Mouse (Mus musculus) granulocyte monocyte progenitor cell, adult 5-6 weeks (primary cell): ENCODE results near the gene Sox1. TPM values are rescaled to one million over a fixed set of nuclear protein-coding genes. Genes with fewer than 3 reads are reported as not detected.

Experiments used
- ATAC-seq: replicated peaks from 2 replicates; pipeline ENCODE4 v1.8.0; 2016; ENCODE audit warnings: mild to moderate bottlenecking, moderate TSS enrichment, inconsistent platforms; ENCODE audit not compliant: poor library complexity, severe bottlenecking
- total RNA-seq, 2 experiments: library from RNA; stranded (forward) in 1 of 2; stranded (reverse) in 1 of 2; fragments of 200-712, 200-1000 nt in 1 of 2; fragments of >200 nt in 1 of 2; fragmentation: Nextera tagmentation in 1 of 2; gene quantifications; 2 replicates each; pipeline ENCODE4 v1.2.3; 2014 to 2017

Gene Sox1
- total RNA-seq (2014; fragmentation: Nextera tagmentation), result not detected in 2 replicates
- not detected in 2 replicates for total RNA-seq (2017)

DNA sequence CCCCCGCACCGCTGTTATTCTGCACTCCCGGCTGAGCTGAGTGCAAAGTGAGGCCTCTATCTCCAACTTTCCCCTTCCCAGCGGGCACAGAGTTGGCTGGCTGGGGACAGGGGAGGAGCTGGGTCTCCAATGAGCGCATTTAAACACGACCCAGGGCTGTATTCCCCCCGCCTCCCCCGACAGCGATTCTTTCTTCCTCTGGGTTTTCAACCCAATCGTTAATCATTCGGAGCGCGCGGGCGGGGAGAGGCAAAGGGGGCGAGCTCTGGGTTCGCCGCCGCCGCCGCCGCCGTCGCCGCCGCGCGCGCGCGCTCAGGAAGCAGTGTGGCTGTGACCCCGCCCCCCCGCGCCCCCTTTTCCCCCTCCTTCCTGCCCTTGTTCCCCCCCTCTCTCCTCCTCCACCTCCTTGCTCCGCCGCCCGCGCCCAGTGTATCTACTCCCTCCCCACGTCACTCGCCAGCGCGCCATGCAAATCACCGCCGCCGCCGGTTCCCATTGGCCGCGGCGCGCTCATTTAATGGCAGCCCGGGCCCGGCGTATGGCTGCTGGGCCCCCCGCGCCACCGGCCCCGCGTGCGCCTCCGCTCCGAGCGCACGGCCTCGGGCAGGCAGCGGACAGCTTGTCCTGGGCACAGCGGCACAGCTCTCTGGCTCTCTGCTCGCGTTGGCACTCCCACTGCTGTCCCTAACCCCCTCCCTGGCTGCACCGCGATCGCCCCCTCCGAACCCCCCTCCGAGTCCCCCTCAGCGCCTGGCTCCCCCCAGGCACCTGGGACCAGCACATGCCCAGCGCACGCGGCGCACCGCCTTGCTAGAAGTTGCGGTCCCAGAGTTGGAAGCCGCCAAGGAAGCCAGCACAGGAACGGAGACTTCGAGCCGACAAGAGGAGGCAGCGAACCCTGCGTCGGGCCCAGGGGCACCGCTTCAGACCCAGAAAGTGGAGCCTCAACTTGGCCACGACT is at the start of gene Sox1:
TSS of gene Sox1 (plus strand) at position 225 of the 961 bp plus-strand sequence.
- ATAC-seq, result peak; percentile 57

DNA sequence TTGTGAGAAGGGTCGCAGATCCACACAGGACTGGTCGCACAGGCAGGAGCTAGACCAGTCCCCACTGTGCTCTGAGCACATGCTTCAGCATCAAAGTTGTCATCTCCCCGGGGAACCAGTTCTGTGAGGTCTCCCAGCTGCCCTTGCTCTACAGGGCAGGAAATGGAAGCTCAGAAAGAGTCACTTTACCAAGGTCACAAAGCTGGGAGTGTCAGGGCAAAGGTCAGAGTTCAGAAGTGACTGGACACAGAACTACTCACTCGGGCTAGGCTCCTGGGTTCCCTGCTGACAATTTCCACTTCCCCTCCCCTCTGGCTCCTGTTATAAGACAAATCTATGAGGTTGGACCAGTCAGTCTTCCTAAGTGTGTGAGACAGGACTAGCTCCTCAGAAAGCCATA is 49.2 kb upstream of the Sox1 start:
- no peak for ATAC-seq

DNA sequence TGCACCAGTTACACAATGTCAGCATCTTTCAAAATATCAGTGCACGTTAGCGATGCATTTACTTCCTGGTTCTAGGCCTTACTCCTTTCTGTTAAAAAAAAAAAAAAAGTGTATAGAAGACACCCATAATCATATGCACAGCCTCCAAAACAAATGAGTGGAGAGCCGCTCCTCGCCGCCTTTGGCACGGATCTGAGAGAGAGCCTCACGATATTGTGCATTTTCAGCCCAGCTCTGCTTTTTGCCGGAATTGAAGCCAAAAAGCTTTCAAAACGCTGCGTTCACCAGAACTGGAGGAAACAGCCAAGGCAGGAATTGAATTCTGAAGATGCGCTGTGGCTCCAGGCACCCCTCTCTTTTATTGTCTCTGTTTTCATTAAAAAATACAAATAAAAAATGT is 48.2 kb upstream of the Sox1 start:
- no peak for ATAC-seq

DNA sequence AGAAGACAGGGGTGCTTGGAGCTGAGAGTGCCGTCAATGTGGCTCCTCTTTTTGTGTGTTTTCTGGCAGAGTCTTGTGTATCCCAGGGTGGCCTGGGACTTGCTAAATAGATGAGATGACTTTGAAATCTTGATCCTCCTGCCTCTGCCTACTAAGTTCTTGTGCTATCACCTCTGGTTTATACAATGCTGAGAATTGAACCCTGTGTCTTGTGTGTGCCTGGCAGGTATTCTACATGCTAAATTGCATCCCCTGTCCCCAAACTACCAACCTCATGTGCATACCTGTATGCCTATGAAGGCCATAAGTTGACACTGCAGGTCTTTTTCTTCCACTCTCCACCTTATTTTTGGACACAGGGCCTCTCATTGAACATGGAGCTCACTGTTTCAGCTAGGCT is 46.8 kb upstream of the Sox1 start:
- no peak for ATAC-seq

DNA sequence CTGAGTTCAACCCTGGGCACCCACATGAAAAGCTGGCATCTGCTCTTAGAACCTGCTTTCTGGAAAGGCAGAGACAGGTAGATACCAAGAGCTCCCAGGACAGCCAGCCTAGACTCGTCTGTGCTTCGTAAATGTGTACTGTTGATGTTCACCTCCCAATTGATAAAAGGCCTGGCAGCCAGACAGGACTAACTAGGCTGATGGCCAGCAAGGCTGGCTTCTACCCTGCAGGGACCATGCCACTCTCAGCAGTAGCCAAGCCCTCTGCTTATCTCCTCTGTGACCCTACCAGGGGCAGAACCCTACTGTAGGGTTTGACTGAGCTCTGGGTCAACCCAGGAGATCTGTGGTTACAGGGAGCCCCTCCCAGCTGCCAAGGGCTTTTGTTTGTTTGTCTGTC is 45.5 kb upstream of the Sox1 start:
- no peak for ATAC-seq

DNA sequence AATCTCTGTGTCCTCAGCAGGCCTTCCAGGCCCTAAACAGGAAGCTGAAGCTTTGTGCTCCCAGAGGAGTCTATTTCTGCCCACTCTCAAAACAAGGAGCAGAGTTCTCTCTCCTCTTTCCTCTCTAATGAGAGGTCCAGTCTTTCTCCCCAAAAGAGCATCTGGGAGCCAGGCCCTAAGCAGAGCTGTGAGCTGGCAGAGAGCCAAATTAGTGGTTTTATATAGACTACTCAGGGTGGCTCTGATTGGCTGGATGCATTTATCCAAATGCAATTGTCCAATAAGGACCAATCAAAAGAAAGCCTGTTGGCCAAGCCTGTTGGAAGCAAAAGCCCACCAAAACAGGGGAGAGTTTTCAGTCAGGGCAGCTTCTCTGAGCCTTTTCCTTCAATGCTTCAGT is 44.0 kb upstream of the Sox1 start:
- no peak for ATAC-seq

DNA sequence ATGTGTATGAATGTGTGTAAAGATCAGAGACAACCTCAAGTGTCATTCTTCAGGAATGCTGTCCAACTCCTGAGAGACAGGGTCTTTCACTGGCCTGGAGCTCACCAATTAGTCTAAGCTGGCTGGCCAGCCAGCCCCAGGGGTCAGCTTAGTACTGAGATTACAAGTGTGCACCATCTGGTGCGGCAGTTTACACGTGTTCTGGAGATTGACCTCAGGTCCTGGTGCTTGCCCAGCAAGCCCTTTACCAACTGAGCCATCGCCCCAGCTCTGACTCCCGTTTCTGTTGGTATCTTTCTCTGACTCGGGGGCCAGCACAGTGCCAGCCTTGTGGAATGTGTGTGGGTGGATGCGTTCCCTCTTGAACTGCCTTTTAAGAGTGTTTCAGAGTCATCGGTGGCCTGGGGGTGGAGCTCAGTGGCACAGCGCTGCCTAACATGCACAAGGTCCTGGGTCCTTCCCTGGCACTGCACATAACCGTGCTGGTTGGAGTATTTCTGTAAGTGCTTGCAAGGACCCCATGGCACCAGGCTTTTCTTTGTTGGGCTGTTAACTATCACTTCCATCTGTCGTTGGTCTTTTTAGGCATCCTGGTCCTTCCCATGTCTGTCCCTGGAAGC is 40.6 kb upstream of the Sox1 start:
- no peak for ATAC-seq

DNA sequence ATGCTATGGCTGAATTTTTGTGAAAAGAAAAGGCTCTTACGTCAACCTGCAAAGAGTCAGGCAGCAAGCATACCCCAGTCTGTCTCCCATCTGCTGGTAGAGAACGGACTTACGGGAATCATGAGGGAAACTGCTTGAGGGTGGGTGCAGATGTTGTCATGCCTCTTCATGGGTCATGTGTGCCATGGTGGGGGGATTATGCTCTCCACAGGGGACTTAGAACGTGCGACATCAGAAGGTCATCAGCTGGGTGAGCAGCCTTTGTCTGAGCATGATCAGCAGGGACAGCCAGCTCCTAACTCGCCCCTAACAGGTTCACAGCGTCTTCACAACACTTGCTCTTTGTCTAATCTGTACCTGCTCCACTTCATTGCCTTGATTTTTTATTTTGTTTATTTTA is 26.9 kb upstream of the Sox1 start:
- no peak for ATAC-seq

DNA sequence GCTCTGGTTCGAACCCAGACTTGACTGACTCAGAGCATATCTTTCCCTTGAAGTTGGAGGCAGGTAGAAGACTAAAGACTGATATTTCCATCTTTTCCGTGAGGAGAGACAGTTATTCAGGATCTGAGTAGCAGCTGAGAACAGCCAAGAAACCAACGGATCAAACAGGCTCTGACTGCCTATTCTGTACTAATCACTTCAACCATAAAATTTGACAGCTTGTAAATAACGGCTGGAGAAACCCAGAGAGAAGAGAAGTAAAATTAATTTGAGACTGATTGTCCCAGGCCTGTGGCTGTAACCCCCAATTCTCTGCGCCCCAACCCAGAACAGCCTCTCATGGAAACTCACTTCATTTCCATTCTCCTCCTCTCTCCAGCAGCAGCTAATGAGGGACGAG is 26.2 kb upstream of the Sox1 start:
- ATAC-seq, result no peak

DNA sequence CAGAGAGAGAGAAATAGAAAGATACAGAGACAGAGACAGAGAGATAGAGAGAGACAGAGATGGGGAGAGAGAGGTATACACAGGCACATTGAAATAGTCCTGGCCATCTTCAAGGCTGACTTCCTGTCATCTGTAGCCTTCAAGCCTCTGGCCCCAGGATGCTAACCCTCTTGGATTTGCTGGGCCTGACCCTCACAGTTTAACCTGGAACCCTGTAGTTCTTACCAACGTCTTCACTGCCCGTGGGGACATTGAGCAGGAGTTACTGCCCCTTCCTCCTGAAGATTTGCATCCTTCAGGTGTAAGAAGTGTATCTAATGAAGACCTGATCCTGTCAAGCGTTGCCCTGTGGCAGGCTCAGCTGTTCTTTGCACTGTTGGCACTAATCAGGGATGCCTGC is 14.0 kb upstream of the Sox1 start:
- no peak for ATAC-seq

DNA sequence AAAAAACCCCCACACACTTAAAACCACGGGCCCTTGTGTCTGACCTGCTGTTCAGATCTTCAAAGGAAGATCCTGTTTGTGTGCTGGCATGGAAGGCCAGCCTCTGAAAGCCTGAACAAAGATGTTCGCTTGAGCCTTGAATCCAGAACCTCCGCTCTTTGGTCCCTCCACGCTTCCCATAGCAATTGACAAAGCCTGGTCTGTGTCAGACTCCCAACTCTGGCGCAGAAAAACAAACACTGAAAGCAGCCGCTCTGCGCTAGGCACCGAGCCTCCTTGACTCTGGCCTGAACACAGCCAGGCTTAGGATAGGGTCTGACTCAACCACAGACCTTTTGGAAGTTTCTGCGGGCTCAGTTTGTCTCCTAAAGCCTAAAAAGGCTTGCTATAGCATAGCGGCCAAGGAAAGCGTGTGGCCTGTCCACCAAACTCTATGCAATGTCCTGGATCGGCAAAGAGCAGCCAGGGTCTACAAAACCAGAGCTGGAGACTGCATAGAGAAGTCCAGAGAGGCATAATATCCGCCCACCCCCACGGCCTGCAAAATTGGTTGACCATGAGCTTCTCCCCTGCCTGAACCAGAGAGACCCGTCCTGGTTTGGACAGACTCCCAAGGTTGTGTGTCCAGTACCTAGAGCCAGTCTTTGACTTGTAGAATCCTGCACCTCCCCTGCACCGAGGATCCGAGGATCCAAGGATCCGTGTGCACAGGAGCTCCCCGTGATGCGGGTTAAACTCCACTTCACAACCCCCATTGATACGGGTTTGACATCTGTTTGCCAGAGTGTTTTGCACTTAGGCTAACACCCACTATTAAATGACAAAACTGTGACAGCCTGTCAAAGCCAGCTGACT is 12.2 kb upstream of the Sox1 start:
- no peak for ATAC-seq

DNA sequence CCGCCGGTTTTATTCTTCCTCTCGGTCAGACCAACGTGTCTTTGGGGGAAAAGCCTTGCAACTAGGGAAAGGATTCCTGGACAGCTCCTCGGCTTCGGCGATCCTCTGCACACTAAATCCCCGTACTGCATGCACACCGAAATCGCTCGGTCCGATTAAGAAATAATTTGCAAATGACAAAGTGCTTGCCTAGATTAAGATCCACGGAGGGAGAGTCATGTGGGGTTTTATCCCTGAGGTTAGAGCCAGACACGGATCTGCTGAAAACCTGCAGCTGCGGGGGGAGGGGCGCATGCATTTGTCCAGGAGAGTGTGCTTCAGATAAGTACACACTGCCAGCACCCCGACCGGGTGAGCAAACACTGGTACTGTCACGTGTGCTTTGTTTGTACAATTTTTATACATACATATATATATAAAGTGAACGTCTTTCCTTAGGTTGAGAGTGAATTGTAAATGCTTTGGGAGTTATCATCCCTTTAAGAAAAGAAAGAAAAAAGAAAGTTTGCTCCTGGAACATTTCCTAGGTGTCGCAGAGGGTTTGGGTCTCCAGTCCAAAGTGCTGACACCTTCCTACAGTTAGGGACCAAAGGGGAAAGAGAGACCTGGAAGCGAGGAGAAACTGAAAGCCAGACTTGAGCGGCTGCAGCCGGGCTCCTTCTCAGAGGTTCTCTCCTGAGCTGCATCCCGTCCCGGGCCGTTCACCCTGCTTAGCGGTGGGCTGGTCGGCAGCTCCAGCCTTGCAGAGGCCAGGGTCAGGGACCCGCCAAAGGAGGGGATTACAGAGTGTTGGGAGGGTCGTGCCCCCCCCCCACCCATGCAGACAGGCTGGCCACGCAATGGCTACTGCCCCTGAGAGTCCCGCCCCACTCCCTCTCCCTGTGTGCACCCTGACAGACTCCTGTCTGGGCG is 10.9 kb upstream of the Sox1 start:
- no peak for ATAC-seq

DNA sequence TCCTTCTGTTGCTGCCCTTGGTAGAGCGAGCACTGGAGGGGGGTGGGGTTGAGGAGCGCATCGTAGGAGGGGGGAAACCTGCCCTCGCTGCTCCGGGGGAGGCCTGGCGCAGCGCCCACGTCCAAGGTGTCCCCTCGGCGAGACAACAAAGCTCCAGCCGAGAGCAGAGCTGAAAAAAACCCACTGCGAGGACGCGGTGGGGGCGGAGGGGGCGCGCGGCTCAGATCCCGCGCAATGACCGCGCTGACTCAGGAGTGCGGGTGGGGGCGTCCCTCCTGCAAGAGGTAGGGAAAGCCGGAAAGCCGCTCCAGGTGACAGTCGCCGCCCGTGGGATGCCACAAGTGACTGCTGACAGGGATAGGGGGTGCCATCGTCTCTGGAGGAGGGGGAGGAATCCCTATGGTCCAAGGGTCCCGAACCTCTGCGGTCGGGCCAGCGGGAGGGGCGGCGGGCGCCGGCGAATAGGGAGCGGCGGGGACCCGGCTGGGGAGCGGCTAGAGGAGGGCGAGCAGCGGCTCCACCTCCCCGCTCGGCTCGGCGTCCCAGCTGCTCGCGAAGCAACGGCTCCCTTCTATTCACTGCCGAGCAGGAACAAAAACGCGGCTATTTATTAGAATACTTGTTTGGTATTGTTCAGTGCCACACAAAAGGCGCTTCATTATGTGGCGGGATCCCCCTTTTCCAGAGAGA is 10.0 kb upstream of the Sox1 start:
- no peak for ATAC-seq

DNA sequence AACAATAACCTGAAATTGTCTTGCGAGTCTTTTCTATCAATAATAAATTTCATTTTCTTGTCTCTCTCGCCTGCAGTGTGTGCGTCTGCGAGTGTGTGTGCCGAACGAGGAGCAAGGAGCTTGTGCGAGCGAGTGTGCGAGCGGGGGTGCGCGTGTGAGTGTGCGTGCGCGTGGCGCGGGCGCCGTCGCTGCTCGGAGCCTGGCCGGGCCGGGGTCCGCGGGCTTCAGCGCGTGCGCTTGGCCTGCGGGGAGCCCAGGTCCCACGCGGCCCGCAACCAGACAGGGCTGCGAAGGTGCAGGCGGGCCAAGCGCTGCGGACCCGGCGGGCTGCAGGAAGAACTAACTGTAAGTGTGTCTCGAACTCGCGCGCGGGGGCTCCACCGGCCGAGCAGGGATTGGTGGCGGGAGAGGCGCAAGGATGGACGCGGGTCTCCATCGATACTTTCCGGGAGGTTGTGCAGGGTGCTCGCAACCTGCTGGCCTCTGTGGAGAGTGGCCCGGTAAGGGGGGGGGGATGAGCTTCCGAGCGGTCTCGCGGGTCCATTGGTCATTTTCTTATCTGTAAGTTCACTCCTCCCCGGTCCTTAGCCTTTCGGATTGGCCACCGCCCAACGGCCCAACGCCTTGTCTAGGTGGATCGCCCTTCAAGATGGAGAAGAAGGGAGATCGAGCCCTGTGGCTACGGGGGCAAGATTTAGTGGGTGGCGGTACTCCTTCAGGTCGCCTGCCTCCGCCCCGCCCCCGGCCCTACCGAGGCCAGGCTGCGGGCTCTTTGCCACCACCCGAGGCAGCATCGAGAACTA is 9.2 kb upstream of the Sox1 start:
- no peak for ATAC-seq

DNA sequence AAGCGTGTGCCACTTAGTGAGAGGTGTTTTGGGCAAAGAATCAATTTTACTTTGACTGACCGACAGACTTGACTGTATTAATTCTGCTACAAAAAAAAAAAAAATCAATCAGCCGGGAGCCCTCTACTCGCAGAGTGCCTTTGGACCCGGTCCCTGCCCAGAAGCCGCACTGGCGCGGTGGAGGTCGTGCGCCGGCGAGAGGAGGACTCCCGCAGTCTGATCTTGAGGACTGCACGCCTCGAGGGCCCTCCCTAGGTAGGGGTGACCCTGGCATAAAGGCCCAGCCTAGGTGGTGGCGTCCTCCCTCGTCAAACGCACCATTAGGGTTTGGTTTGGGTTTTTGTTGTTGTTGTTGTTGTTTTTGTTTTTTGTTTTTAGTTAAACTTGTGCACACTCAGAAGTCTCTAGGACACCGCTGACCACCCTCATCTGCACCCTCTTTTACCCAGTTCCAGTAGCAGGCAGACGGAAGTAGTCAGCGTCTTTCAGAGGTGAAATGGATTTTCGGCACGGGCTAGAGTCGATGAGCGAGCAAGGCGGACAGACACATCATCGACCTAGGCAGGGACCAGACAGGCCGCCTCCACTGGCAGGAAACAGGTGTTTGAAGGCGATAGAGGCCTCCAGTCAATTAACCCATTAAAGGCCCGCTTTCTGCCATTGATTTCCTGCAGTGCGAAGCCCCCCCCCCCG is 8.4 kb upstream of the Sox1 start:
- ATAC-seq, result no peak

DNA sequence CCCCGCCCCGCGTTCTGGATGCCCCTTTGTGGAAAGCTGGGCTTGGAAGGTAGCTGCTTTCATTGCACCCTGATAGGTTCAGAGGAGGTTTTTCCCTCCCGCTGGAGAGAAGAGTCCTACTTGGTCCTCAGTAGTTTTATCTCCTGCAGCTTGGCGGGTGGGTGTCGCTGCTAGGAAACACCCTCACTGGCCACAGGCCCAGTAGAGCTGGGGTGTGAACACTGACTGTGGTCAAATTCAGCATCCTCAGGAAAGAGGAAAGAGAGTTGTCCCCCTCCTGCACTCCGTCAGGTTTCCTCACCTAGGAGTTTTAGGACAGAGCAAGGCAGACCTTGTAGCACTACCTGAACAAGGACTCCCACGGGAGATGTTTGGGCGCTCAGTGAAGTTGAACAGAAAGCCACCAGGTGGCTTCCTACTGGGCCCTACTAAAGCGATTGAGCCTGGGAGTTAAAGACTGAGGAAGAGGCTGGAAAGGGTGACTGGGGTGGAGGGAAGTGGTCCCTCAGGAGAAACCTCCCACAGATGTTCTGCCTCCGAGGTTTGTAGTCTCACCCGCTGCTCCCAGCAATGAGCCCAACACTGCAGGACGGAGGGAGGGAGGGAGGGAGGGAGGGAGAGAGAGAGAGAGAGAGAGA is 7.8 kb upstream of the Sox1 start:
- no peak for ATAC-seq

DNA sequence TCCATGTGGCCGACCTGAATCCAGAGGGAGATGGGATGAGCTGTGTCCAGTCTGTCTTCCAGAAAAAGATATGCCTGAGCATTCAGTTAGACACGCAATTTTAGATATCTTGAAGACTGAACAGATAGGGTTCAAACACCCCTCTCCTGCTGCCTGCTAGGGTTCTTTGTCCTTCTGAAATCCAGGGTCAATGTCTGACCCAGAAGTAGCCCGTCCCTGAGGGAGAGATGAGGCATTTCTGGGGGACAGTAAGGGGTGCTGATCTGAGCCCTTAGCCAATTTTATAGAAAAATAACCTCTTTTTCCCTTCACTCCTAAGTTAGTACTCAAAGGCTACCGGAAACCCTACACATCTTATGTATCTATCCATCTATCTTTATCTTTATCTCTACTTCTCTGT is 7.2 kb upstream of the Sox1 start:
- ATAC-seq, result no peak
